Mouse (Mus musculus) heart, adult 18-20 months (tissue): ENCODE measurements around the gene Tmtc4. TPM values are rescaled to one million over a fixed set of nuclear protein-coding genes. Genes with fewer than 3 reads are reported as not detected.

Experiments used
- DNase-seq, 2 experiments: peaks; one replicate each; pipeline ENCODE4 v3.0.0; 2021 to 2022; ENCODE audit warnings: mixed read lengths in 1 of 2
- total RNA-seq, 2 experiments: library from RNA; stranded (reverse); gene quantifications; 2 replicates each; pipeline ENCODE4 v1.2.3; 2021

The Tmtc4 gene
- total RNA-seq, 2 experiments from 2014 or later = 10.2 TPM

GRCm38 (mm10) chr14:122871841-122872580, 111.8 kb downstream of the Tmtc4 start:
- no peak for DNase-seq

GRCm38 (mm10) chr14:122869831-122870230, 114.0 kb downstream of the Tmtc4 start:
- no peak for DNase-seq

Other genes with a start within 250 kb of the Tmtc4 start
- gene Ggact, start 70.3 kb downstream of the Tmtc4 start, total RNA-seq = 10 to 100 TPM; 24.9 to 25.7 TPM